ENCODE assay signal across 8 mouse cellular contexts in the genomic region with DNA sequence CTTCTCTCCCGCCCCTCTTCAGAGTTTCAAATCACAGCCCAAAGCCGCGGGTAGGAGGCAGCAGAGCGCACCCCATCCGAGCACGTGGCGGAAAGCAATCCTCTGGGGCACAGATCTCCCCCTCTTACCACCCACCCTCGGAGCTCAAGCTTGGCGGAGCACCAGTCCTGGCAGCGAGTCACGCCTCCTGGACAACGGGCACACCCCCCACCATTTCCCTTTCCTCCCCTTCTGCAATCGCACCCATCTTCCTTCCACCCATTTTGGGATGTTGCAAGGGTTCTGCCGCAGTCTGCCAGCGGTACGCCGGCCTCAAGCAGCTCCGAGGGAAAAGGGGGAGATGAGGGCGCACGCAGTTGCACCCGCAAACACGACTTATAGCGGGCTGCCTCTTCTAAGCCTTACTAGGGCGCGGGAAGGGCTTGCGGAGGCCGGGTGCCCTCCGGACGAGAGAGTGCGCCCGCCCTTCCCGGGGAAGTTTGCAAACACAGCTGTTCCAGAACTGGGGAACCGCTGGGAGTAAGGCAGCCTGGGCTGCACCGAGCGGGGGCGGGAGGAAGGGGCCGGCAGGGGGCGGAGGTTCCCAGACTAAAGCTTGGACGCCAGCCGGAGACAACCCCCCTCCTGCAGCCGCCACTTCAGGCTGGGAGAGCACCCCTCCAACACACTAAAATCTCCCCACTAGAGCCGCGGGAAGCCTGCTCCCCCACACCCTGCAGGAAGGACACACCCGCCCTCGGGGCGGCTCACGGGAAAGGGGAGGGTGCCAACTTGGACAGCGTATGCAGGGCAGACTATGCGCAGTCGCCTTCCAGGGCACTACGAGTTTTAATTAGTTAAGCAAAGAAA. TPM values are rescaled to one million over a fixed set of nuclear protein-coding genes. Genes with fewer than 3 reads are reported as not detected.
DNase-seq lines count a peak whose midpoint lies in the region; ATAC-seq and TF ChIP-seq lines count a peak whose summit lies in the region.

No protein-coding gene starts in this region.

- under 1% methylated on average over 51 of the region's 51 CpGs for WGBS in forebrain, embryonic 15.5 days
- WGBS in large intestine, adult 2 months: 2% methylated on average over 51 of the region's 51 CpGs
- under 1% methylated on average over 47 of the region's 51 CpGs for WGBS in liver, embryonic 16.5 days (ENCODE audit: insufficient replicate concordance)
- 0% methylated on average over 51 of the region's 51 CpGs for WGBS in neural tube, embryonic 12.5 days

- no peak for TF ChIP-seq POLR2A in brain, embryonic 14.5 days (IDR thresholded peaks at IDR 0.05; ENCODE audit: borderline replicate concordance, extremely low read depth, insufficient read depth, insufficient read length, poor library complexity, severe bottlenecking)

- no peaks in the 10 kb centered on the region for H3K9me3 ChIP-seq in forebrain, embryonic 15.5 days
- H3K9me3 ChIP-seq in liver, embryonic 16.5 days (replicated peaks; ENCODE audit: control insufficient read depth, low read length): no peaks in the 10 kb centered on the region
- H3K9me3 ChIP-seq in neural tube, embryonic 12.5 days: no peaks in the 10 kb centered on the region

- H3K27ac ChIP-seq in forebrain, embryonic 15.5 days (replicated peaks): peak overlapping the region; percentile 62
- H3K27ac ChIP-seq in liver, embryonic 16.5 days (ENCODE audit: low read length): no peak overlapping the region
- 0 out of 2 replicates have a peak overlapping the region, but pooled peaks have one; percentile 12 for H3K27ac ChIP-seq in neural tube, embryonic 12.5 days

- H3K27me3 ChIP-seq in forebrain, embryonic 15.5 days: peaks cover 13% of the 10 kb centered on the region
- H3K27me3 ChIP-seq in liver, embryonic 16.5 days (ENCODE audit: control insufficient read depth, insufficient read depth, low read depth, low read length): peaks cover 48% of the 10 kb centered on the region
- H3K27me3 ChIP-seq in neural tube, embryonic 12.5 days (replicated peaks): peaks cover 10% of the 10 kb centered on the region

- peak overlapping the region; percentile 97 for H3K4me2 ChIP-seq in forebrain, embryonic 15.5 days (replicated peaks)
- H3K4me2 ChIP-seq in liver, embryonic 16.5 days (ENCODE audit: low read depth, low read length): peak overlapping the region; percentile 73
- H3K4me2 ChIP-seq in neural tube, embryonic 12.5 days (replicated peaks): peak overlapping the region; percentile 85

- H3K9ac ChIP-seq in forebrain, embryonic 15.5 days (replicated peaks): peak overlapping the region; percentile 58
- H3K9ac ChIP-seq in liver, embryonic 16.5 days (ENCODE audit: low read depth, low read length): no peak overlapping the region
- peak overlapping the region; percentile 72 for H3K9ac ChIP-seq in neural tube, embryonic 12.5 days

- peak overlapping the region; percentile 63 for H3K4me3 ChIP-seq in forebrain, embryonic 15.5 days
- peak overlapping the region; percentile 66 for H3K4me3 ChIP-seq in liver, embryonic 16.5 days (ENCODE audit: low read depth, low read length)
- H3K4me3 ChIP-seq in neural tube, embryonic 12.5 days: peak overlapping the region; percentile 71

- DNase-seq in B cell, adult 2 months: peak; percentile 28 to 30
- DNase-seq in brain, embryonic 14.5 days (ENCODE audit: low read depth): peak; percentile 94
- DNase-seq in heart, postnatal 14 days: peak; percentile 84 to 85
- peak; percentile 40 for DNase-seq in large intestine, adult 2 months (ENCODE audit: low read depth, low spot score)
- peak; percentile 84 for DNase-seq in testis, postnatal 10 days (ENCODE audit: low spot score)

- H3K36me3 ChIP-seq in forebrain, embryonic 15.5 days: no peaks in the 10 kb centered on the region
- no peaks in the 10 kb centered on the region for H3K36me3 ChIP-seq in liver, embryonic 16.5 days (ENCODE audit: control insufficient read depth, insufficient read depth)
- H3K36me3 ChIP-seq in neural tube, embryonic 12.5 days: no peaks in the 10 kb centered on the region

- H3K4me1 ChIP-seq in forebrain, embryonic 15.5 days: peaks cover 70% of the 10 kb centered on the region
- H3K4me1 ChIP-seq in liver, embryonic 16.5 days (ENCODE audit: control insufficient read depth, low read depth, low read length): peaks cover 5% of the 10 kb centered on the region; the same call in 1 of the 2 replicates
- H3K4me1 ChIP-seq in neural tube, embryonic 12.5 days: peaks cover 55% of the 10 kb centered on the region

- peak; percentile 76 for TF ChIP-seq CTCF in brain, embryonic 14.5 days (IDR thresholded peaks at IDR 0.05; ENCODE audit: borderline replicate concordance, extremely low read depth, insufficient read depth, insufficient read length)

- intact Hi-C loops in heart, postnatal 14 days (cut with DNase I): loop anchor here (2.0 to 10.0 kb wide), 6 partner anchors 102 to 828 kb away; no protein-coding TSS in a partner anchor

- peak; percentile 59 for ATAC-seq in forebrain, embryonic 15.5 days (replicated peaks)
- peak; percentile 19 for ATAC-seq in liver, embryonic 16.5 days (ENCODE audit: low read depth)
- ATAC-seq in neural tube, embryonic 12.5 days (ENCODE audit: low FRiP score, low read depth): peak; percentile 29

RNA-seq across cellular contexts. Expression of a gene that starts 2.0 kb away (rescaled TPM):
- polyA plus RNA-seq in brain, embryonic 14.5 days (2012; rRNA removed): 3.6 and 13.0 TPM in 2 replicates
- 10.0 and 11.2 TPM in 2 replicates for polyA plus RNA-seq in forebrain, embryonic 15.5 days (2015; fragmentation: Nextera tagmentation; extraction: Ambion mirVana)
- total RNA-seq in heart, postnatal 14 days (2021): 10 to 100 TPM; 15.7 to 16.0 TPM
- polyA plus RNA-seq in large intestine, adult 2 months (2012; rRNA removed): 2.0 and 4.2 TPM in 2 replicates
- 0.81 and 0.89 TPM in 2 replicates for polyA plus RNA-seq in liver, embryonic 16.5 days (2015; fragmentation: Nextera tagmentation; extraction: Ambion mirVana)
- polyA plus RNA-seq in neural tube, embryonic 12.5 days (2016; fragmentation: Nextera tagmentation; extraction: Ambion mirVana): 29.0 and 31.6 TPM in 2 replicates

Comparison
In these comparisons a context has a peak if more than half of its experiments do, and no peak if none do; other contexts are left out.
1. DNase-seq: peak in every context shown above with its lines; median percentile 94 in brain, embryonic 14.5 days; 84 in heart, postnatal 14 days; 84 in testis, postnatal 10 days; 40 in large intestine, adult 2 months; 29 in B cell, adult 2 months.